Mouse (Mus musculus) kidney, postnatal 0 days (tissue): ENCODE data around the gene Gm20696. TPM values are rescaled to one million over a fixed set of nuclear protein-coding genes. Genes with fewer than 3 reads are reported as not detected.

Experiments used
- ATAC-seq: fragments of 200-750 bp; cut with Nextera tagmentation; replicated peaks from 2 replicates; pipeline ENCODE4 v1.8.0; 2017; ENCODE audit warnings: low read depth, moderate number of reproducible peaks, moderate TSS enrichment, moderate library complexity; ENCODE audit not compliant: low FRiP score
- DNase-seq: peaks from one replicate; pipeline ENCODE4 v3.0.0-alpha.2; 2016; ENCODE audit warnings: low spot score
- H3K27ac ChIP-seq: fragments of 300-500 bp; sonication (generic); 2 replicates; pipeline ENCODE4 v1.5.1; 2014; ENCODE audit warnings: mild to moderate bottlenecking
- H3K27me3 ChIP-seq: fragments of 300-500 bp; sonication (generic); 2 replicates; pipeline ENCODE4 v1.6.1; 2014; ENCODE audit warnings: low read length, mixed read lengths; ENCODE audit not compliant: insufficient read depth
- H3K36me3 ChIP-seq: fragments of 300-500 bp; sonication (generic); 2 replicates; pipeline ENCODE4 v1.6.1; 2014; ENCODE audit warnings: low read length, mixed read lengths; ENCODE audit not compliant: insufficient read depth
- H3K4me1 ChIP-seq: fragments of 300-500 bp; sonication (generic); replicated peaks from 2 replicates; pipeline ENCODE4 v1.6.1; 2014; ENCODE audit warnings: antibody characterized with exemption, low read length, mixed read lengths; ENCODE audit not compliant: insufficient read depth
- H3K4me2 ChIP-seq: fragments of 300-500 bp; sonication (generic); 2 replicates; pipeline ENCODE4 v1.6.1; 2014; ENCODE audit warnings: mild to moderate bottlenecking, low read length, moderate library complexity, mixed read lengths
- H3K4me3 ChIP-seq: fragments of 300-500 bp; sonication (generic); replicated peaks from 2 replicates; pipeline ENCODE4 v1.5.1; 2014; ENCODE audit warnings: low read depth, low read length
- H3K9ac ChIP-seq: fragments of 300-500 bp; sonication (generic); 2 replicates; pipeline ENCODE4 v1.6.1; 2014; ENCODE audit warnings: low read depth, low read length
- H3K9me3 ChIP-seq: fragments of 300-500 bp; sonication (generic); replicated peaks from 2 replicates; pipeline ENCODE4 v1.6.1; 2016; ENCODE audit warnings: low read length, inconsistent platforms, mixed read lengths
- CTCF ChIP-seq: IDR thresholded peaks from 2 replicates; pipeline ENCODE4 v1.5.1; 2016; ENCODE audit warnings: antibody characterized with exemption, low read depth, mild to moderate bottlenecking, moderate library complexity
- WGBS: fragments of 180-500 bp; shearing (Covaris S2); extraction: QIAGEN DNeasy Blood & Tissue Kit; methylation state at CpG from one replicate; pipeline ENCODE4 v1.1.7; 2014; 5-methylcytosine and 5-hydroxymethylcytosine counted together
- polyA plus RNA-seq: library from polyadenylated mRNA; unstranded; fragments of >200 nt; fragmentation: Nextera tagmentation; extraction: Ambion mirVana; gene quantifications from 2 replicates; pipeline ENCODE4 v1.2.1, GENCODE M21; 2015

The Gm20696 gene
- polyA plus RNA-seq, 1 experiment from 2014 or later = 1.7 TPM

GRCm38 (mm10) chr6:99359765-99360499, 306.7 kb downstream of the Gm20696 start:
- no peak for ATAC-seq
- Histone ChIP-seq H3K4me2 (no peak overlapping the region), H3K27me3 (no peaks in the 10 kb centered on the region), H3K9me3 (no peaks in the 10 kb centered on the region), H3K36me3 (no peaks in the 10 kb centered on the region), H3K4me3 (no peak overlapping the region), H3K9ac (no peak overlapping the region), H3K27ac (no peak overlapping the region), H3K4me1 (no peaks in the 10 kb centered on the region)
- WGBS = 67% methylated on average over 6 of the region's 6 CpGs
- no peak for TF ChIP-seq CTCF
- no peak for DNase-seq

- DNase-seq (no peak), ATAC-seq (no peak)
- Histone ChIP-seq H3K4me2 (no peak overlapping the region), H3K36me3 (no peaks in the 10 kb centered on the region), H3K9ac (no peak overlapping the region), H3K4me3 (no peak overlapping the region), H3K27ac (no peak overlapping the region), H3K27me3 (no peaks in the 10 kb centered on the region), H3K9me3 (no peaks in the 10 kb centered on the region), H3K4me1 (no peaks in the 10 kb centered on the region)
- no peak for TF ChIP-seq CTCF
- 74% methylated on average over 9 of the region's 9 CpGs for WGBS
These were observed 307.4 kb downstream of the Gm20696 start for GRCm38 (mm10) chr6:99359036-99359698.

GRCm38 (mm10) chr6:99357931-99358330, 308.7 kb downstream of the Gm20696 start:
- Histone ChIP-seq H3K27ac (no peak overlapping the region), H3K9me3 (no peaks in the 10 kb centered on the region), H3K27me3 (no peaks in the 10 kb centered on the region), H3K36me3 (no peaks in the 10 kb centered on the region), H3K9ac (no peak overlapping the region), H3K4me3 (no peak overlapping the region), H3K4me1 (no peaks in the 10 kb centered on the region), H3K4me2 (no peak overlapping the region)
- DNase-seq (no peak), ATAC-seq (no peak)
- no peak for TF ChIP-seq CTCF
- 90% methylated on average over 2 of the region's 2 CpGs for WGBS

DNA sequence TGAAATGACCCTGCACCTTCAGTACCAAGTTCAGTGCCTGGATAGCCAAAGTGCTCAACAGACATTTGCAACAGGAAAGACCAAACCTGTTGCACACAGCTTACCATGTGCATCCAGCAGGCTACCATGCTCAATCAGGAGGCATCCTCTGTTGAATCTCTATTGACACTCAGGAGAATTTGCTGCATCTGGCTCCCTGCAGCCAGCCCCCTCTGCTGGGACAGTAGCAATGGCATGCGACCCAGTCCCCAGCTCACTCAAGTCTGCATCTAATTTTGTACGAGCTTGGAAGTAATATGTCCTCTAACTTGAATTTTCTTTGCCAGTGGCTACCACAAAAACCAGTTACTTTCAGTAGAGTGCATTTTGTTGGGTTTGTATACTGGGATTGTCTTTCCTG, 312.3 kb downstream of the Gm20696 start:
- peak; percentile 13; the same call in 1 of the 2 replicates for TF ChIP-seq CTCF
- DNase-seq = no peak
- H3K4me2 ChIP-seq = no peak overlapping the region
- 73% methylated on average over 2 of the region's 2 CpGs for WGBS
- H3K36me3 ChIP-seq = no peaks in the 10 kb centered on the region
- H3K4me3 ChIP-seq = no peak overlapping the region
- no peaks in the 10 kb centered on the region for H3K27me3 ChIP-seq
- no peaks in the 10 kb centered on the region for H3K9me3 ChIP-seq
- H3K9ac ChIP-seq = no peak overlapping the region
- no peaks in the 10 kb centered on the region for H3K4me1 ChIP-seq
- ATAC-seq = no peak
- H3K27ac ChIP-seq = no peak overlapping the region

DNA sequence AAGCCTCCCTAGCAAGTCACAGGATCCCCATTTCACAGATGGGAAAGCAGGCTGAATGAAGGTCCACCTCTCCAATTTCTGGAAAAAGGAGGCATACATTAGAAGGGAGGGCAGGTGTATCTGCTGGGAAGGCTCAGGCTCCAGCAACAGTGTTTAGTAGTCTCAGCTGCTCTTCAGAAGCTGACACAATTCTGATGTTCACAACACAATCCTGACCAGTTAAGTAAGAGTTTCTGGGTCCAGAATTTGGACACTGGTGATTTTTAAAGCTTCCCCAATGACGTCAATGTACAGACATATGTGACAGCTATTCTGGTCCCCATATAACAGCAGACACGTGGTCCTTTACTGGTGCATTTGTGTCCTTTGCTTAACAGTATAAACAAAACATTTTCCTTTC, 313.2 kb downstream of the Gm20696 start:
- H3K4me2 ChIP-seq = no peak overlapping the region
- H3K4me1 ChIP-seq = no peaks in the 10 kb centered on the region
- no peak overlapping the region for H3K27ac ChIP-seq
- no peak overlapping the region for H3K9ac ChIP-seq
- H3K9me3 ChIP-seq = no peaks in the 10 kb centered on the region
- ATAC-seq (no peak), DNase-seq (no peak)
- H3K36me3 ChIP-seq = no peaks in the 10 kb centered on the region
- no peak for TF ChIP-seq CTCF
- no peak overlapping the region for H3K4me3 ChIP-seq
- no peaks in the 10 kb centered on the region for H3K27me3 ChIP-seq
- WGBS = 84% methylated on average over 2 of the region's 2 CpGs

- no peak for DNase-seq
- no peak for ATAC-seq
- Histone ChIP-seq H3K4me1 (no peaks in the 10 kb centered on the region), H3K27me3 (no peaks in the 10 kb centered on the region), H3K9ac (no peak overlapping the region), H3K27ac (no peak overlapping the region), H3K36me3 (no peaks in the 10 kb centered on the region), H3K9me3 (no peaks in the 10 kb centered on the region), H3K4me2 (no peak overlapping the region), H3K4me3 (no peak overlapping the region)
- 50% methylated on average over 3 of the region's 3 CpGs for WGBS
- no peak for TF ChIP-seq CTCF
These were observed 316.0 kb downstream of the Gm20696 start for GRCm38 (mm10) chr6:99350566-99350965.
